Mouse (Mus musculus): ENCODE measurements around the gene Krt80. TPM values are rescaled to one million over a fixed set of nuclear protein-coding genes. Genes with fewer than 3 reads are reported as not detected.

Gene Krt80
- total and polyA plus RNA-seq, 3 experiments: 0.20 TPM; not detected in 2

- no peak overlapping the region for H3K27ac ChIP-seq (ENCODE audit: insufficient read depth, low read depth)
- no peaks in the 10 kb centered on the region for H3K9me3 ChIP-seq (replicated peaks; ENCODE audit: low read length)
- H3K9ac ChIP-seq (ENCODE audit: insufficient read depth, low read depth): no peak overlapping the region
- no peak overlapping the region for H3K4me2 ChIP-seq (ENCODE audit: insufficient read depth, low read depth, poor library complexity, severe bottlenecking)
- H3K36me3 ChIP-seq (replicated peaks in 1 of 2; ENCODE audit: control insufficient read depth in 1 of 2, insufficient read depth in 1 of 2, low read length in 1 of 2): no peaks in the 10 kb centered on the region
- no peaks in the 10 kb centered on the region for H3K79me2 ChIP-seq (replicated peaks; ENCODE audit: control insufficient read depth, extremely low read depth, insufficient read depth, poor library complexity, severe bottlenecking)
- DNase-seq (ENCODE audit: extremely low read depth): no peak
- TF ChIP-seq SMC3 (IDR thresholded peaks at IDR 0.05; ENCODE audit: low read depth, low read length) (no peak), MAX (IDR thresholded peaks at IDR 0.05; ENCODE audit: low read length) (no peak), CTCF (conservative IDR thresholded peaks at IDR 0.05 in 1 of 2, IDR thresholded peaks at IDR 0.05 in 1 of 2; ENCODE audit: low read depth in 2 of 2, low read length in 2 of 2) (no peak), PAX5 (IDR thresholded peaks at IDR 0.05; ENCODE audit: low read length) (no peak), HCFC1 (IDR thresholded peaks at IDR 0.05; ENCODE audit: low read depth, low read length) (no peak), MYC (IDR thresholded peaks at IDR 0.05; ENCODE audit: low read depth, low read length) (no peak), IRF4 (IDR thresholded peaks at IDR 0.05; ENCODE audit: low read depth, low read length) (no peak), SIN3A (IDR thresholded peaks at IDR 0.05; ENCODE audit: low read length) (no peak), NELFE (IDR thresholded peaks at IDR 0.05; ENCODE audit: low read depth, low read length) (no peak), JUN (IDR thresholded peaks at IDR 0.05; ENCODE audit: insufficient read depth, low read depth, low read length) (no peak)
- peaks cover 0 to 14% of the 10 kb centered on the region in 2 experiments; a peak in 3 of 4 replicates for H3K4me1 ChIP-seq (ENCODE audit: control insufficient read depth in 1 of 2, insufficient read depth in 2 of 2)
- in situ Hi-C loops (cut with MboI; ENCODE audit: low pct_ligation_motif_present, low pct_unique_long_range_greater_than_20kb, low sequenced_read_pairs): no loop called here
- H3K27me3 ChIP-seq (replicated peaks): peaks cover 94% of the 10 kb centered on the region
- no peak overlapping the region for H3K4me3 ChIP-seq (replicated peaks in 1 of 3; ENCODE audit: low read depth in 2 of 3, low read length in 2 of 3, poor library complexity in 1 of 3)
- dilution Hi-C loops (cut with MboI; ENCODE audit: extremely low pct_ligation_motif_present, extremely low pct_unique_long_range_greater_than_20kb, low sequenced_read_pairs): no loop called here
These were observed 6.8 kb upstream of the Krt80 start for GRCm38 (mm10) chr15:101376776-101377061.

DNA sequence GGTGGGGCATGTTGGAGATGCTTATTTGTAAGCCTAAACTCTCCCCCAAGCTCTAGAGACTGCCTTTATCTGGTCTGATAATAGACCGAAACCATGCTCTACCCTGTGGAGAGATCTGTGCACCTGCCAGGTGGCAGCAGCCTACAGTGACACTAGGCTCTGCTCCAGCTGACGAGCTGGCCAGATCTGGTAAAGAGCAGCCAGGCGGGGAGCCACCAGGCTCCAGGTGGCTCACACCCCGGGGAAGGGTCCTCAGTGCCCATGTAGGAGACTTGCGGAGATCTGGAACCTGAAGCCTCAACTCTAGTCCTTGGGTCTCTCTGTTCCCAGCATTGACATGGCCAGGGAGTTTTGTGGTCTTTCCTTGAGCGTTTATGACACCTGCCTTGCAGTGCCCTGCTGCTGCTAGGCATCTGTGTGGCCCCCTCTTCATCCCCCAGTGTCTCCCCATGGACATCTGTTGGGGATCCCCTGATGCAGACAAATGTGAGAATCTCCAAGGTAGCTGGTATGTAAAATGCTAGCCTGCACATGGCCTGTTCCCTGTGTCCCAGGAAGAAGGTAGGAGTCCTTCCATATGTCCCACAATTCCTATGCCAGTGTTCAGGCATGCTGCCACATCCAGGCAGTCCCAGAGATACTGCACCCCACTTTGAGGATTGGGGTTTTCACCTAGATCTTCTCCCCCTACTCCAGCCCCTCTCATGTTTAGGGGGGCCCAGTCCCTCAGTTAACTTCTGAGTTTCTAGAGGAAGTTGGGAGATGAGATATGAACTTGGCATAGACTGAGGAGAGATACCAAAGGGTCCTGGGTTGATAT, 6.2 kb upstream of the Krt80 start:
- Histone ChIP-seq H3K79me2 (replicated peaks; ENCODE audit: control insufficient read depth, extremely low read depth, insufficient read depth, poor library complexity, severe bottlenecking) (no peaks in the 10 kb centered on the region), H3K27me3 (replicated peaks) (peaks cover 95% of the 10 kb centered on the region), H3K9me3 (replicated peaks; ENCODE audit: low read length) (no peaks in the 10 kb centered on the region), H3K27ac (ENCODE audit: insufficient read depth, low read depth) (no peak overlapping the region), H3K4me2 (ENCODE audit: insufficient read depth, low read depth, poor library complexity, severe bottlenecking) (no peak overlapping the region), H3K4me3 (replicated peaks in 1 of 3; ENCODE audit: low read depth in 2 of 3, low read length in 2 of 3, poor library complexity in 1 of 3) (no peak overlapping the region), H3K36me3 (replicated peaks in 1 of 2; ENCODE audit: control insufficient read depth in 1 of 2, insufficient read depth in 1 of 2, low read length in 1 of 2) (no peaks in the 10 kb centered on the region), H3K4me1 (ENCODE audit: control insufficient read depth in 1 of 2, insufficient read depth in 2 of 2) (peaks cover 0 to 9% of the 10 kb centered on the region in 2 experiments; a peak in 3 of 4 replicates), H3K9ac (ENCODE audit: insufficient read depth, low read depth) (no peak overlapping the region)
- in situ Hi-C loops (cut with MboI; ENCODE audit: low pct_ligation_motif_present, low pct_unique_long_range_greater_than_20kb, low sequenced_read_pairs) (no loop called here), dilution Hi-C loops (cut with MboI; ENCODE audit: extremely low pct_ligation_motif_present, extremely low pct_unique_long_range_greater_than_20kb, low sequenced_read_pairs) (no loop called here)
- no peak for DNase-seq (ENCODE audit: extremely low read depth)
- TF ChIP-seq BHLHE40 (IDR thresholded peaks at IDR 0.05; ENCODE audit: low read depth, low read length) (no peak), MAX (IDR thresholded peaks at IDR 0.05; ENCODE audit: low read length) (no peak), UBTF (IDR thresholded peaks at IDR 0.05; ENCODE audit: low read depth, low read length) (no peak), MEF2A (IDR thresholded peaks at IDR 0.05; ENCODE audit: borderline replicate concordance, low read depth, low read length) (no peak), NRF1 (IDR thresholded peaks at IDR 0.05; ENCODE audit: low read depth, low read length) (no peak)
